Mouse (Mus musculus) embryonic stem cell, embryonic (primary cell): ENCODE results near the gene Col8a2.

Experiments used
- CTCF ChIA-PET, 4 experiments: fragments of 300-600 bp in 2 of 4; fragments of 350-600 bp in 2 of 4; sonication (Branson Sonifier 250); formaldehyde crosslinking; loops; one replicate each; lab custom pipeline; 2022; ENCODE audit warnings: inconsistent platforms in 2 of 4; lab: Charles Lee
- POLR2A ChIA-PET, 4 experiments: fragments of 300-600 bp in 2 of 4; fragments of 350-600 bp in 2 of 4; sonication (Branson Sonifier 250); formaldehyde crosslinking; loops; one replicate each; lab custom pipeline; 2022; ENCODE audit warnings: antibody characterized with exemption in 4 of 4, inconsistent platforms in 1 of 4; lab: Charles Lee

Gene Col8a2

DNA sequence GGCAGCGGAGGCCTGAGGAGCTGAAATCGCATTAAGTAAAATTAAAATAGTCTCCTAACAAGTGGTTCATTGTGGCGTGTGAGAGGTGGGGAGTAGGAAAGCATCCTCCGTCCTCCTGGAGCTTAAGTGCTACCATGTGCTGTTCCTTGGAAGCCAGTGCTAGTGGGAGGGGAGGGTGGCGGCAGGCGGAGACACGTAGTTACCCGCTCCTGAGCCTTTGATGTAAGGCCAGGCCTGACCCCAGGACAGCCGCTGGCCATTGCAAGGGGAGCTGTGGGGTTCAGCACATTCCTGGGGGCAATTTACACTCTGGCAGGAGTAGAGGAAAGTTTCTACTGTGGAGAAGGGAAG, 8.1 kb upstream of the Col8a2 start:
- ChIA-PET CTCF (interaction anchor here (0.6 to 4.2 kb wide), 39 partner anchors 8 to 356 kb away, joined by 3 to 27 read pairs (median 6); partner anchors contain the start of genes Col8a2 (in 4 of the 4), Adprhl2 (in 3 of the 4) and Trappc3 (in 2 of the 4)), POLR2A (interaction anchor here in 3 of 4 experiments (0.7 to 3.5 kb wide), 49 partner anchors 8 to 399 kb away, joined by 3 to 19 read pairs (median 5); partner anchors contain the start of genes Col8a2 (in 2 of the 3), Map7d1 (in 2 of the 3), Thrap3 (in 2 of the 3) and Trappc3 (in 2 of the 3))

DNA sequence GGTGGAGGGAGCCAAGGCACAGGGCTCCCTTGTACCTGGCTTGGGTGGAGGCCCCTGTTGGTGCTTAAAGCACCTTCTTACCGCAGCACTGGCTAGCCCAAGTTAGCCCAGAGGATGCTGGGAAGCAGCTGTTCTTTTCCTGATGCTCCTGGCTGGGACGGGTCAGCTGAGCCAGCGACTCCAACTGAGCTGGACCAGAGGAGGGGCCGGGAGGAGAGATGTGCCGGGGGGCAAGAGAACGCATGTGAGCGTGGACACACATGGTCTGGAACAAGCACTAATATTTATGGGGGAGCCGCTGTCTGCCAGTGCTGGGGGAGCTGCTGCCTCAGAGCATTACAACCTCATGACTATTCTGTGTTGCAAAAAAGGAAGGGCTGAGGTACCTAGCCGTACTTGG, 7.6 kb upstream of the Col8a2 start:
- ChIA-PET POLR2A (interaction anchor here in 3 of 4 experiments (0.6 to 3.5 kb wide), 40 partner anchors 8 to 713 kb away, joined by 3 to 19 read pairs (median 5); partner anchors contain the start of genes Col8a2 (in 2 of the 3), Map7d1 (in 2 of the 3), Thrap3 (in 2 of the 3) and Trappc3 (in 2 of the 3)), CTCF (interaction anchor here (0.6 to 4.2 kb wide), 29 partner anchors 8 to 357 kb away, joined by 3 to 27 read pairs (median 6); partner anchors contain the start of genes Adprhl2 (in 3 of the 4), Col8a2 (in 2 of the 4) and Trappc3 (in 2 of the 4))

DNA sequence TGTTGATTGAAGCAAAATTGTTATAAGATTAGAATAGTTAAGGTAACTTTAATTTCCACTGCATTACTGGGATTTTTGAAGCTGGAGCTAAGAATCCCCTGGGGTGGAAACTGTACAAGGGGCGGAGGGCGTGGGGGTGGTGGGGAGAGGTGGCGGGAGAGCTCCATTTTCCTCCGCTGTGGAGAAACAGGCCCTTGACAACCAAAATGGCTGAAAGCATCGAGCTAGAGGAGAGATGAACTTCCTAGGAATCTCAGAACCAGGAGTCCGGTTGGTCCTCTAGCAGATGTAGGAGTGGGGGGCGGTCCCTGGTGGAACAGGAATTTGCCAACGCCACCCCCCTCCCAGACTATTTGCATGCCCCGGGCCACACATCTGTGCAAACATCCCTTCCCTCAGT, 4.9 kb upstream of the Col8a2 start:
- ChIA-PET POLR2A (interaction anchor here in 3 of 4 experiments (0.6 to 0.8 kb wide), 5 partner anchors 9 to 211 kb away, joined by 3 to 4 read pairs (median 3); no protein-coding TSS in a partner anchor), CTCF (interaction anchor here in 2 of 4 experiments (0.6 to 0.8 kb wide), 2 partner anchors 34 to 562 kb away, joined by 4 to 7 read pairs; no protein-coding TSS in a partner anchor)

DNA sequence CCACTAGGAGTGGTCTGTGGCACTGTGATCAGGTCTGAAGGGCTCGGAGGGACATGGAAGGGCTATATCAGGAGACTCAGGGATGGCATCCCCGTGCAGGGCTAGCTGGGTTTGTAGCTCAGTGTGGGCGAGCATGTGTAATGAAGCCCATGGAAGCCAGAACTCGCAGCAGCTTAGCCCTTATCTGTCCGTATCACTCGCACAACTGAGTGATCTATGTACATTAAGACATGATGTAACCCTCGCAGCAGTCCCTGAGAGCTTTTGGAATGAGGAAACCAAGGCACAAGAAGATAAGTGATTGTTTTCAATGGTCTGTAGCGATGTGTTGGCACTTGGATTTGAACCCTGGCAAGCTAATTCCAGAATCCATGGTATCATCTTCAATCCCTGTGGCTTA, 3.0 kb upstream of the Col8a2 start:
- POLR2A ChIA-PET = interaction anchor here in 2 of 4 experiments (0.8 to 1.8 kb wide), 4 partner anchors 19 to 257 kb away, joined by 3 to 4 read pairs (median 3); partner anchors contain the start of gene Trappc3 (in 1 of the 2)
- CTCF ChIA-PET = interaction anchor here in 3 of 4 experiments (0.8 to 1.4 kb wide), 4 partner anchors 11 to 38 kb away, joined by 3 to 4 read pairs (median 3); partner anchors contain the start of genes Trappc3 (in 2 of the 3) and Adprhl2 (in 1 of the 3)

DNA sequence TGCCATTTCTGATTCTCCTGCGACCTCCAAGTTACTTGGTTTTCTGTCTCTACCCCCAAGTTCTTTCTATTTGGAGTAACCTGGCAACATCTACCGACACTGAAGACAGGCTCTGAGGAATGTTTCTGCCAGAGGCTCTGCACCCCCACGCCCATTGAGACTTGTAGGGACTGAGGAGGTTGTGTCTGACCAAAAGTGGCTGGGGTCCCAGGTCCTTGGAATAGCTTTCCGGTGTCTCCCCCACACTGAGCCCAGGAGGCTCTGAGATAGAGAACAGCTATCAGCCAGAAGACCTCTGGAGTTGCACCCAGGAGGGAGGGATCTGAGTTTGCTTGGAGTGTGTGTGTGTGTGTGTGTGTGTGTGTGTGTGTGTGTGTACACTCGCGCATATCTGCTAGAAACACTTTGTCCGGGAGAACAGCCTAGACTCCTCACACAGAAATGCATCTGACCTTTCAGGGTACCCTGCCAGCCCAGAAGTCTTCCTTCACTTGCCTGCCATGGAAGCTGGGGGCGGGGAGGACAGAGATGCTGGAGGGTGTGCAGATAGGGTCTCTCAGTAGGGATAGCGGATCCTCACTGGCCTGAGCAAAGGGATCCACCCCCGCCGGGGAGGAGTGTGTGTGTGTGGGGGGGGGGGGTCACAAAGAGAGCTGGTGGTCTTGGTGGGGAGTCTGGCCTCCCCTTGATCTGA, 856 bp downstream of the Col8a2 start:
- CTCF ChIA-PET = interaction anchor here (0.6 to 2.0 kb wide), 8 partner anchors 8 to 34 kb away, joined by 3 to 19 read pairs (median 6); no protein-coding TSS in a partner anchor
- POLR2A ChIA-PET = interaction anchor here in 2 of 4 experiments (1.0 to 2.7 kb wide), 7 partner anchors 8 to 445 kb away, joined by 3 to 14 read pairs (median 7); no protein-coding TSS in a partner anchor

DNA sequence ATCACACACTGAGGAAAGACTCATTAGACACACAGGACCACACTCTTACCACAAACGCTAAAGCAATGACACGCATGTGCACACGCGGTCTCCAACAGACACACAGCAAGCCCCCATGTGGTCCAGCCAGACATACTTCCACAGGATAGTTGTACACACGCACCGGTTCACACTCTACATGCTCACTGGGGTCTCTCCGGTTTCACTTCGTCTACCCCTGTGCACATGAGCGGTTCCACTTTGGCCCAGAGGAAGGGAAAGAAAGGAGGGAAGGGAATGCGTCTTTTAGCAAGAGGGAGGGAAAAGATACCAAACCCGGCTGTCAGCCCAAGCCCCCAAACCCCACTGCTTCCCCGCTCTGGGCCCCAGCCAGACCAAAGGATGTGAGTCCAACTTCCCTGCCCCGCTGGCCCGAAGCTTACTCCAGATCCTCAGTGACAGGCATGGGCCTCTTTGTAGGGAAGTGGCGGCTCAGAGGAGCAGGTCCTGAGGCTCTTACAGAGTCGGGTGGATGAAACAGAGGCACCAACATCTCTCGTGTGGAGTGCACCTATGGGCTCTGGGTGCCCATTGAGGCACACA, 1.6 kb downstream of the Col8a2 start:
- ChIA-PET CTCF (interaction anchor here in 2 of 4 experiments (0.6 to 2.3 kb wide), 2 partner anchors 10 to 21 kb away, joined by 4 to 5 read pairs; no protein-coding TSS in a partner anchor), POLR2A (interaction anchor here in 2 of 4 experiments (1.8 to 2.7 kb wide), 3 partner anchors 9 to 10 kb away, joined by 7 to 14 read pairs (median 10); no protein-coding TSS in a partner anchor)

DNA sequence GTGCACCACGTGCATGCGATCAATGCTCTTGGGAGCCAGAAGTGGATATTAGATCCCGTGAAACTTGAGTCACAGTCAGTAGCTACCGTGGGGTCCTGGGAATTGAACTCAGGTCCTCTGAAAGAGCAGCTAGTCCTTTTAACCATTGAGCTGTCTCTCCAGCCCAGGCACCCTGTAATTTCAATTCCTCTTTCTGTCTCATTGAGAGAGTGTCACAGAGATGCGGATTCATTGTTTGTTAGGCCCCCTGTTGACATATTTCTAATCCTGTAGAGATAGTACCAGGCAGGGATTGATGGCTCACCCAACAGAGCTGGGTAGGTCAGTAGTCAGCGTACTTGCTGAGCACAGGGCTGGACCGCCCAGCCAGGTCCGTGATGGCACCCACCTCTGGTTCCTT, 3.7 kb downstream of the Col8a2 start:
- CTCF ChIA-PET = interaction anchor here in 3 of 4 experiments (0.6 to 2.3 kb wide), 5 partner anchors 12 to 446 kb away, joined by 3 to 11 read pairs (median 4); no protein-coding TSS in a partner anchor

DNA sequence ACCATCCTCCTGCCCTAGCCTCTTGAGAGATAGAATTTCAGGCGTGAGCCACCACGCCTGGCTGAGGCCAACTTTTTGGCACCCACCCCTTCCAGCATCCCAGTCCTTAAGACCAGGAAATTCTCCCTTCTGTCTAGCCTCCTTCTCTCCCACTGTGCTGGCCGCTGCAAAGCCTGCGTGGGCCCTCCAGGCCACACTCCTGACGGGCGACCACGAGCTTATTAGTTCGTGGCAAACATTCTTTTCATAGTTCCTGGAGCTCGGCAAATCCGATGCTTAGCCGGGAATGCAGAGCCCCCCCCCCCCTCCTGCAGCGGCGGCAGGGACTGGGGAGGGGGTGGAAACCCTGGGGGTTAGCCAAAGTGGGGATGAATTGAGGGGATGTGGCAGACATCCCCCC, 4.6 kb downstream of the Col8a2 start:
- ChIA-PET CTCF (interaction anchor here (0.6 to 2.2 kb wide), 10 partner anchors 12 to 1139 kb away, joined by 3 to 11 read pairs (median 3); partner anchors contain the start of genes Adprhl2 (in 1 of the 4) and Trappc3 (in 1 of the 4)), POLR2A (interaction anchor here in 2 of 4 experiments (0.7 to 1.7 kb wide), 3 partner anchors 10 to 57 kb away, joined by 3 to 6 read pairs (median 3); no protein-coding TSS in a partner anchor)

More for the DNA sequence above, 3.7 kb downstream of the Col8a2 start:
- POLR2A ChIA-PET = interaction anchor here in 2 of 4 experiments (1.7 to 1.9 kb wide), 2 partner anchors 12 to 13 kb away, joined by 6 to 7 read pairs; no protein-coding TSS in a partner anchor

DNA sequence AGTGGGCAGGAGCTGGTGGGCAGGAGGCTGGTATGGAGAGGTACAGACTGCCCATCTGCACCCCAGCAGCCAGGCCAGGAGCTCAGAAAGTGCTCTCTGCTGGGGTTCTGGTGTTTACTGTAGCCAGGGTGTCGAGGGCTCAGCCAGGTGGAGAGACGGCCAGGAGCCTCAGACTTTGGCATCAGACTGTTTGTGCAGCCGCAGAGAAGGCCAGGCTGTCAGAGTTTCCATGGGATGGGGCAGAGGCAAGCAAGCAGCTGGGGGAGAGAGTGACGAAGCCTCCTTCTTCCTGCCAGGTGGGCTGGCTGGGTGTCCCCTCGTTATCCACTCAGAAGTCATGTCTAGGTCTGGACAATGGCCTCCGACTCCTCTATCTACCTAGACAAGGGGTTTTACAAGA, 8.6 kb downstream of the Col8a2 start:
- CTCF ChIA-PET = interaction anchor here (0.7 to 2.2 kb wide), 5 partner anchors 9 to 209 kb away, joined by 3 to 10 read pairs (median 6); no protein-coding TSS in a partner anchor
- POLR2A ChIA-PET = interaction anchor here in 3 of 4 experiments (0.7 to 3.5 kb wide), 11 partner anchors 8 to 49 kb away, joined by 3 to 17 read pairs (median 4); partner anchors contain the start of genes Adprhl2 (in 1 of the 3), Col8a2 (in 1 of the 3) and Trappc3 (in 1 of the 3)

DNA sequence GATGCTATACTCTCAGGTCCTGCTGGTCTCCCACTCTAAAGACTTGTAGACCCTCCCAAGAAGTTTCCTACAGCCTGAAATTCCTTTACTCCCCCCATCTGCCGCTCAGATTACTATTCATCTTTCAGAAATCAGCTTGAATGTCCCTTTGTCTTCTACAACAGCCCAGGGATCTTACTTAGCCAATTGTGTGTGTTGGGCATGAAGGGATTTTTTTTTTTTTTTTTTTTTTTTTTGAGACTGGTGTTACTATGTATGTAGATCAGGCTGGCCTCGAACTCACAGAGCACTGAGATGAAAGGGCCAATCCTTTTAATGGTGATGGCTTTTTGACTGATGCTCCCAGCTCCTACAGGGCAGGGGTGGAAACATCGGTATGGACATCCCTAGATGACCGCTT, 9.3 kb downstream of the Col8a2 start:
- POLR2A ChIA-PET = interaction anchor here in 3 of 4 experiments (0.6 to 3.5 kb wide), 16 partner anchors 9 to 1415 kb away, joined by 3 to 17 read pairs (median 4); partner anchors contain the start of genes Adprhl2 (in 2 of the 3), Col8a2 (in 2 of the 3), Psmb2 (in 1 of the 3) and Tekt2 (in 1 of the 3)
- CTCF ChIA-PET = interaction anchor here (0.6 to 2.9 kb wide), 14 partner anchors 8 to 84 kb away, joined by 3 to 19 read pairs (median 6); partner anchors contain the start of genes Col8a2 (in 2 of the 4) and Adprhl2 (in 1 of the 4)

DNA sequence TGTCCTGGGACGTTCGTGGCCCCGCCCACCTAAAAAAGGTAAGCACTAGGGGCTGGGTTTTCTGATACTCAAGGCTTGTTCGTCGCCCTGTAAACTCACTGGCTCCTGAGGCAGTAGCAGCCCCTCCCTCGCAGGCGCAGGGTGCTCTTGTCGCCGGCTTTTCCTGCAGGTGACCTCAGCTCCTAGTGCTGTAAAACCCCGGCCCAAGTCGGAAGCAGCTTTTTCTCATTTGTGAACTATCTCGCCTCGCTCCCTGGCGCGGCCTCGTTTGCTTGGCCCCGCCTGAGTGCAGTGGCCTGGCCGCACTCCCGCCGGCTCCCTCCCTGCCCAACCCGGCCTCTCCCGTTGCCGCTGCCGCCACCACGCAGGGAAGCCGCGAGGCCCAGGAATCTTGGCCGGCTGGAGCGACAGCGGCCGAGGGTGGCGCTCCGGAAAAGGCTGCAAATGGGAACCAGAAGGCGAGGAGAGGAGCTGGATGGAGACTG, 10.1 kb downstream of the Col8a2 start:
- ChIA-PET POLR2A (interaction anchor here in 3 of 4 experiments (0.7 to 3.5 kb wide), 17 partner anchors 9 to 440 kb away, joined by 3 to 17 read pairs (median 4); partner anchors contain the start of genes Adprhl2 (in 2 of the 3), Col8a2 (in 2 of the 3), Mrps15 (in 1 of the 3) and Psmb2 (in 1 of the 3)), CTCF (interaction anchor here in 2 of 4 experiments (0.7 to 2.9 kb wide), 10 partner anchors 9 to 70 kb away, joined by 3 to 19 read pairs (median 5); partner anchors contain the start of genes Col8a2 (in 2 of the 2), Adprhl2 (in 1 of the 2) and Trappc3 (in 1 of the 2))

DNA sequence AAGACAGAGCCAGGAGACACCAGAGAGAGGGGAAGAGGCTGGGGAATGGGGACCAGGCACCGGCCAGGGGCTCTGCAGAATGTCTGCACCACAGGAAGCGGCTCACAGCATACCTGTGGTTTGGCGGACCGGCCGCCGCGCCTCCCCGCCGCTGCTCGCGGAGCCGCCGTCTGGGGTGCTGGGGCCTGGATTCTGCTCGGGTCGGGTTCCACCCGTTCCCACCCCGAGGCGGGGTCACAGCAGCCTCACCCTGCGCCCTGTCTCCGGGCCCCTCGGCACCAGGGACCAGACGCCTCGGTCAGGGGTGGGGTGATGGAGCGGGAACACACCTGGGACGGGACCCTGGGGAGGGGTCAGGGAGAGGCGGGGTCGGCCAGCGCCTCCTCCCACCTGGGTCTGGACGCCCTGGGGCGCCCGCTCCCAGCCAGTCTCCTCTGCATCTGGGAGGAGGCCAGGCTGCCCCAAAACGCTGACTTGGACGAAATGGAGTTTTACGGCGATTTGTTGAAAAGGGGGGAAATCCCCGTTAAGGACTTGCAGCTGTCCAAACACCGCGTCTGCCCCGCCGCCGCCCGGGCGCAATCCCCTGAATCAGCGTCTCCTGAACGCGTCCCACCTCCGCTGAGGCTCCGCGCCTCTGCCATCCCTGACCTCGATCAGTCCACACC, 14.5 kb downstream of the Col8a2 start:
- ChIA-PET POLR2A (interaction anchor here in 3 of 4 experiments (1.0 to 2.7 kb wide), 6 partner anchors 15 to 23 kb away, joined by 3 to 6 read pairs (median 6); partner anchors contain the start of genes Adprhl2 (in 1 of the 3) and Col8a2 (in 1 of the 3)), CTCF (interaction anchor here in 3 of 4 experiments (0.6 to 1.4 kb wide), 5 partner anchors 9 to 39 kb away, joined by 3 to 4 read pairs (median 3); partner anchors contain the start of gene Trappc3 (in 1 of the 3))

DNA sequence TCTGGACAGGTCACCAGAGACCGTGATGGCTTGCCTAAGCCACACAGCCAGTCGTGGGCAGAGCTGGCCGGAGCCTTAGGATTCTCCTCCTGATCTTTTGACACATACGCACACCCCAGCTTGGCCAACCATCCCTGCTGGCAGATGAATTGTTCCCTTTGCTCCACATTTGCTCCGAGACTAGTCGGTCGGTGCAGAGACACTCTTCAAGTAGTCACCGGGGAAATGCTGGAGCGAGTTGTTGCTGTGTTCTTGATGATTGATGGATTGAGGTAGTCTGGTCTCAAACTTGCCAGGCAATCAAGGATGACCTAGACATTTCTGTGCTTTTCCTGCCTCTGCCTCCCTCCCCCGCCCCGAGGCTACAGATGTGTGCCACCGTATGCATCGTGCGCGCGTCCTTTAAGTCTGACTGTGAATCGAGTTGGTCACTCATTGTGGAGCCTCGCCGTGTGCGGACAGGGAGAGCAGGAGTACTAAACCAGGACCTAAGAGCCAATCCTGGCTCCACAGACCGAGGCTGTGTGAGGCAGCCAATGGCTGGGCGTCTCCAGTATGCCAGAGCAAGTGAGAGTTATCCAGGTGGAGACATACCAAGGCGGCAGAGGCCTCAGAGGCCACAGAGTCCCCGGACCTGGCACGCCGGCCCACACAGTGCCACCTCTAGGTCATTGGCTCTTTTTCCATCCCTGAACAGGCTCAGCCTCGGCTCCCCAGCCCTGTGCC, 15.2 kb downstream of the Col8a2 start:
- ChIA-PET POLR2A (interaction anchor here in 3 of 4 experiments (1.2 to 2.7 kb wide), 4 partner anchors 20 to 24 kb away, joined by 3 to 6 read pairs (median 6); partner anchors contain the start of gene Adprhl2 (in 1 of the 3)), CTCF (interaction anchor here in 3 of 4 experiments (1.0 to 1.4 kb wide), 4 partner anchors 8 to 40 kb away, joined by 3 to 4 read pairs (median 3); partner anchors contain the start of genes Adprhl2 (in 1 of the 3) and Trappc3 (in 1 of the 3))

DNA sequence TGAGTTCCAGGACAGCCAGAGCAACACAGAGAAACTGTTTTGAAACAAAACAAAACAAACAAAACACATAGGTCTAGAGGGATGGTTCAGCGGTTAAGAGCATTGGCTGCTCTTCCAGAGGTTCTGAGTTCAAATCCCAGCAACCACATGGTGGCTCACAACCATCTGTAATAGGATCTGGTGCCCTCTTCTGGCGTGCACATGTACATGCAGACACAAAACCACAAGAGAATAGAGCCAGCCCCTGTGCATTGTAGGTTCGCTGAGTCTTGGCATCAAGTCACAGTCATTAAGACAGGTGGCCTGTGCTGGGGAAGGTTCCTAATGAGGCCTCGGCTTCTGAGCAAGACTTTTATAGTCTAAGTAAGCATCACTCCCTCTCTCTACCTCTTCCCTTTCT, 17.3 kb downstream of the Col8a2 start:
- POLR2A ChIA-PET = interaction anchor here in 2 of 4 experiments (0.7 to 2.1 kb wide), 3 partner anchors 25 to 26 kb away, joined by 3 to 5 read pairs (median 3); no protein-coding TSS in a partner anchor
- CTCF ChIA-PET = interaction anchor here (0.6 to 1.3 kb wide), 7 partner anchors 8 to 55 kb away, joined by 3 to 6 read pairs (median 3); partner anchors contain the start of gene Trappc3 (in 1 of the 4)

DNA sequence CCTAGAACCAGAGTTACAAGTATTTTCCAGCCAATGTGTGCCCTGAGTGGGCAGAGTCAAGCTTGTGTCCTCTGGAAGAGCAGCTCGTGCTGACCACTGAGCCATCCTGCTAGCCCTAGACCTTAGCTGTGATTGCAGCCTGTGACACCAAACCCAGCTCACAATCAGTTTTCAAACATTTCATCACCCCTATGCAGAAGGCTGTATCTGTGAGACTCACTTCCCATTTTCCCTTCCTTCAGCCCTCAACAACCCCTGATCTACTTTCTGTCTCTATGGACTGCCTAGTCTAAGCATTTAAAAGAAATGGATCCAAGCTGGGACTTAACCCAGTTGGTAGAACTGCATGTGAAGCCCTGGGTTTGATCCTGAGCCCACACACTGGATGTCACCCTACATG, 18.8 kb downstream of the Col8a2 start:
- POLR2A ChIA-PET = interaction anchor here in 2 of 4 experiments (1.6 to 2.1 kb wide), 3 partner anchors 8 to 27 kb away, joined by 3 to 5 read pairs (median 5); no protein-coding TSS in a partner anchor
- CTCF ChIA-PET = interaction anchor here (0.6 to 1.3 kb wide), 7 partner anchors 9 to 149 kb away, joined by 3 to 13 read pairs (median 3); partner anchors contain the start of gene Trappc3 (in 1 of the 4)
